Mouse (Mus musculus): ENCODE measurements at regions not wholly inside any gene's neighbourhood (a gene's known extent, or its start where the extent isn't known, plus 50 kb on each side); places are given as distances from the start of the nearest gene placed in this dataset.
"Not testable (repeated sequence)": the region's sequence is repeated elsewhere in the genome, so short reads cannot be mapped to it uniquely, and the experiment has no call there.

- DNase-seq (ENCODE audit: inconsistent age in 2 of 2, low spot score in 1 of 2): no peak
Measured at GRCm38 (mm10) chr12:93812963-93813733, 1878.9 kb upstream of the Flrt2 start.

- DNase-seq (ENCODE audit: inconsistent age in 2 of 2, low spot score in 1 of 2): peak in 1 of 2 experiments; percentile 25
Measured at GRCm38 (mm10) chr12:93850944-93851520, 1841.0 kb upstream of the Flrt2 start.

- no peak for DNase-seq (ENCODE audit: inconsistent age in 2 of 2, low spot score in 1 of 2)
Measured at GRCm38 (mm10) chr12:93851660-93852059, 1840.4 kb upstream of the Flrt2 start.

- DNase-seq (ENCODE audit: inconsistent age in 2 of 2, low spot score in 1 of 2): no peak
Measured at GRCm38 (mm10) chr12:93885946-93886345, 1806.1 kb upstream of the Flrt2 start.

GRCm38 (mm10) chr12:93890109-93890508, 1801.9 kb upstream of the Flrt2 start:
- no peak for DNase-seq (ENCODE audit: inconsistent age in 2 of 2, low spot score in 1 of 2)

GRCm38 (mm10) chr12:93928541-93929238, 1763.3 kb upstream of the Flrt2 start:
- DNase-seq (ENCODE audit: inconsistent age in 2 of 2, low spot score in 1 of 2): not testable (repeated sequence)

GRCm38 (mm10) chr12:93929239-93929563, 1762.8 kb upstream of the Flrt2 start:
- not testable (repeated sequence) for DNase-seq (ENCODE audit: inconsistent age in 2 of 2, low spot score in 1 of 2)

GRCm38 (mm10) chr12:93930242-93930641, 1761.8 kb upstream of the Flrt2 start:
- not testable (repeated sequence) for DNase-seq (ENCODE audit: inconsistent age in 2 of 2, low spot score in 1 of 2)

- DNase-seq (ENCODE audit: inconsistent age in 2 of 2, low spot score in 1 of 2): no peak
Measured at GRCm38 (mm10) chr12:93960869-93961268, 1731.2 kb upstream of the Flrt2 start.

- DNase-seq (ENCODE audit: inconsistent age in 2 of 2, low spot score in 1 of 2): no peak
Measured at GRCm38 (mm10) chr12:93981307-93981706, 1710.7 kb upstream of the Flrt2 start.

GRCm38 (mm10) chr12:93991531-93991930, 1700.5 kb upstream of the Flrt2 start:
- DNase-seq (ENCODE audit: inconsistent age in 2 of 2, low spot score in 1 of 2): no peak

GRCm38 (mm10) chr12:93993875-93994274, 1698.2 kb upstream of the Flrt2 start:
- DNase-seq (ENCODE audit: inconsistent age in 2 of 2, low spot score in 1 of 2): no peak

- no peak for DNase-seq (ENCODE audit: inconsistent age in 2 of 2, low spot score in 1 of 2)
Measured at GRCm38 (mm10) chr12:94015946-94016345, 1676.1 kb upstream of the Flrt2 start.

GRCm38 (mm10) chr12:94031364-94031763, 1660.7 kb upstream of the Flrt2 start:
- DNase-seq (ENCODE audit: inconsistent age in 2 of 2, low spot score in 1 of 2): no peak

GRCm38 (mm10) chr12:94047972-94048371, 1644.1 kb upstream of the Flrt2 start:
- DNase-seq (ENCODE audit: inconsistent age in 2 of 2, low spot score in 1 of 2): no peak

- DNase-seq (ENCODE audit: inconsistent age in 2 of 2, low spot score in 1 of 2): no peak
Measured at GRCm38 (mm10) chr12:94057767-94058166, 1634.3 kb upstream of the Flrt2 start.

GRCm38 (mm10) chr12:94059641-94060040, 1632.4 kb upstream of the Flrt2 start:
- DNase-seq (ENCODE audit: inconsistent age in 2 of 2, low spot score in 1 of 2): no peak

GRCm38 (mm10) chr12:94060336-94060735, 1631.7 kb upstream of the Flrt2 start:
- no peak for DNase-seq (ENCODE audit: inconsistent age in 2 of 2, low spot score in 1 of 2)

GRCm38 (mm10) chr12:94066444-94067152, 1625.4 kb upstream of the Flrt2 start:
- no peak for DNase-seq (ENCODE audit: inconsistent age in 2 of 2, low spot score in 1 of 2)

GRCm38 (mm10) chr12:94070940-94071505, 1621.0 kb upstream of the Flrt2 start:
- no peak for DNase-seq (ENCODE audit: inconsistent age in 2 of 2, low spot score in 1 of 2)

- no peak for DNase-seq (ENCODE audit: inconsistent age in 2 of 2, low spot score in 1 of 2)
Measured at GRCm38 (mm10) chr12:94105582-94106162, 1586.4 kb upstream of the Flrt2 start.

All from adrenal gland, adult (tissue).